Mouse (Mus musculus) T-helper 2 cell (primary cell): ENCODE measurements at regions not wholly inside any gene's neighbourhood (a gene's known extent, or its start where the extent isn't known, plus 50 kb on each side); places are given as distances from the start of the nearest gene placed in this dataset.
"Not testable (repeated sequence)": the region's sequence is repeated elsewhere in the genome, so short reads cannot be mapped to it uniquely, and the experiment has no call there.

Experiments used
- in situ Hi-C: fragments of 300-600 bp; cut with MboI, MseI; formaldehyde crosslinking; loops from one replicate; pipeline ENCODE4 v1.15.1; 2025; ENCODE audit warnings: high pct_unique_total_duplicates

- in situ Hi-C loops: no loop called here
Measured at GRCm38 (mm10) chr15:8767624-8768571, 57.3 kb upstream of the Slc1a3 start.

DNA sequence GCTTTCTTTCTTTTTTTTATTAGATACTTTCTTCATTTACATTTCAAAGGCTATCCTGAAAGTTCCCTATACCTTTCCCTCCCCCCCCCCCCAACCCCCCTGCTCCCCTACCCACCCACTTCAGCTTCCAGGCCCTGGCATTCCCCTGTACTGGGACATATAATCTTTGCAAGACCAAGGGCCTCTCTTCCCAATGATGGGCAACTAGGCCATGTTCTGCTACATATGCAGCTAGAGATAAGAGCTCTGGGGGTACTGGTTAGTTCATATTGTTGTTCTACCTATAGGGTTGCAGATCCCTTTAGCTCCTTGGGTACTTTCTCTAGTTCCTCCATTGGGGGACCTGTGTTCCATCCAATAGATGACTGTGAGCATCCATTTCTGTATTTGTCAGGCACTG lies 55.6 kb upstream of the Slc1a3 start:
- in situ Hi-C loops: not testable (repeated sequence)

GRCm38 (mm10) chr15:8761741-8762271 lies 51.2 kb upstream of the Slc1a3 start:
- in situ Hi-C loops: no loop called here

DNA sequence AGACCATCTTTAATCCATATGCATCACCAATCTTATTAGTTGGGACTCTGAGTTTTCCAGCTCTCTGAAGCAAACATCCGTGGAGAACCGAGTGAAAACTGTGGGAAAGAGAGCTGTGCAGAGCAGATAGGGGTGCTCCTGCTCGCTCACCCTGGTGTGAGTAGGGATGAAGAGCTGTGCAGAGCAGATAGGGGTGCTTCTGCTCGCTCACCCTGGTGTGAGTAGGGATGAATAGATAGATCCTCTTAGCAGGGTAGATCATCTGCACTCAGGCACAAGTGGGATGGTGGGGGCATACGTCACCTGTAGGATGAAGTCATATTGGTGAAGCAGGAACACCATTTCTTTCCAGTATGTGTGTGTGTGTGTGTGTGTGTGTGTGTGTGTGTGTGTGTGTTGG lies 50.6 kb upstream of the Slc1a3 start:
- in situ Hi-C loops: no loop called here
